Mouse (Mus musculus): ENCODE measurements around the gene Cphx1.
"Not testable (repeated sequence)": the region's sequence is repeated elsewhere in the genome, so short reads cannot be mapped to it uniquely, and the experiment has no call there.

The Cphx1 gene

DNA sequence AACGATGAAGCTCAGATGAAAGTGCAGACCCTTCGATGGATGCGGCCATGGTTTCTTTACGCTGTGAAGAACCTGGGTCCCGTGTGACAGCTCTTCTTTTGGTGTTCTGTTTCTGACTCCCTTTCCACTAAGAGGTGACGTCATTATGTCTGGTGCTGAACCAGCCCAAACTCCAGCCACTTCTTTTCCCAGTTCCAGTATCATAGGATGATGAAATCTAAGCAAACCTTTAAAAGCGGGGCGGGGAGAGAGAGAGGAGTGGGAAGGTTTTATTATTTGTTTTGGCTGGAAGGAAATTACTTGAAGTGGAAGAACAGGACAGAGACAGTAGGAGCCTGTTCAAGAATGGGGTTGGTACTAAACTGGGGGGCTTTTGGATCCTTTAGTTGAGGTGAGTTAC, at the start of gene Cphx1:
TSS of gene Cphx1 (plus strand) at position 301 of the 400 bp plus-strand sequence.
- DNase-seq (ENCODE audit: low read depth, low spot score), result not testable (repeated sequence)

DNA sequence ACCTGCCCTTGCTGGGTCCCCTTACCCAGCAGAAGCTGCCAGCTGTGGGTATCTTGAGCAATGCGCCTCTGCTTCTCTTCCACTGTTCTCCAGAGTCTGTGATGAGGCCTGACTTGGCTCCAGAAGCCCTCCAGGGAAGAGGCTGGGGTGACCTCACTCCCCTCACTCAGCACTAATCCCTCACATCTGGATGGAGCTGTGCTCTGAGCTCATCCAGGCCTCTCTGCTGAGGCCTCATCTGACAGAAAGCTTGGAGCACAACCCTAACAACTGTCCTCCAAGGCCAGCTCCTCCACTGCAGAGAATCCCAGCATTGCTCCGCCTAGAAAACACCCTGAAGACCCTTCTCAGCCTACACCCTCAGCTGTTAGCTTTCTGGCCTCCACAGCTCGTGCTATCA, 43.5 kb upstream of the Cphx1 start:
- not testable (repeated sequence) for DNase-seq (ENCODE audit: low read depth, low spot score)

DNA sequence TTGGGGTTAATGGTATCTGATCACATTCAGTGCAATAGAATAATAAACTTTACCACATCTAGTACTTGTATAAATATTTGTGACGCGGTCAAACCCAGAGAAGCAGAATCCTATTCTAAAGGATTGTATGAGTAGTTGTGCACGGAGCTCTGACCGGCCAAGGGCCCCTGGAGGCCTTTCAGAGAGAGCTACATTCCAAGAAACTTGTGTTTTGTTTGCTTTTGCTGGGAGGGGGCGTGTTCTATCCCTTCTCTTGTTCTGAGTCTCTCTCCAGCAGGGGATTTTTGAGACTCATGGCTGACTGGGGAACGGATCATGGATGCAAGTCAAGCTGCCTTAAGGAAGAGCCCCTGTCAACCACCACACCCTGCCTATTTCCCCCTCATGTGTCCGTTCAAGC, 42.4 kb upstream of the Cphx1 start:
- not testable (repeated sequence) for DNase-seq (ENCODE audit: low read depth, low spot score)

DNA sequence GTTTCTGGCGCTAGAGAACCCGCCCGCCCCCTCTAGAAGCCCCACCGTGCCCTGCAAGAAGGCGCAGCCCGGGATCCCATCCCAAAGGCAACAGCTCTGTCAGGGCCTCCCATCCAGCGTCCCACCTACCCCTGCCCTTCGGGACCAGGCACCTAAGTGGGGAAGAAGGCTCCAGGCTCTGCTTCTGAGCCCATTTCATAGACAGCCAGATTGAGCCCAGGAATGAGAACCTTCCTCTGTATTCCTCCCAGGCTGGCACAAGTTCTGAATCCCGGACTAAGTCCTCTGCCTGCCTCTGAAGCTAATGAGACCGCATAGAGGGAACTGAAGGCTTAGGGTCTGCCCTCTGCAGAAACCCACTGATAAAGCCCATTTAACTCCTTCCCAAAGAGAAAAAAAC, 35.1 kb upstream of the Cphx1 start, which contains the start of gene Plac9a:
TSS of gene Plac9a (minus strand) at position 101 of the 400 bp plus-strand sequence.
- DNase-seq (ENCODE audit: low read depth, low spot score), result not testable (repeated sequence)

DNA sequence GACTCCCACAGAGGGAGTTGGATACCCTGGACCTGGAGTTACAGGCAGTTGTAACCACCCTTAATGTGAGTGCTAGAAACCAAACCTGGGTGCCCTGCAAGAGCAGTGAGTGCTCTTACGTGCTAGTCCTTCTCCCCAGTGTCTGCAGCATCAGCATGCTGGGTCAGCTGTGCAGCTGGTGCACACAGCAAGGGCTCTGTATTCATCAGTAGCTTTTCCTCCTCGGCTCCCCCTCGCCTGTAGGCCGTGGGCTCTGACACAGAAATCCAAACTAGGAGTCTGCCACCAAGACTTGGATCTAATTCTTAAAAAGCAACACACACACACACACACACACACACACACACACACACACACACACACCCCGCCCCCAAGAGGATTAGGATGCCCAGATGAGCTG, 32.9 kb upstream of the Cphx1 start:
- not testable (repeated sequence) for DNase-seq (ENCODE audit: low read depth, low spot score)

DNA sequence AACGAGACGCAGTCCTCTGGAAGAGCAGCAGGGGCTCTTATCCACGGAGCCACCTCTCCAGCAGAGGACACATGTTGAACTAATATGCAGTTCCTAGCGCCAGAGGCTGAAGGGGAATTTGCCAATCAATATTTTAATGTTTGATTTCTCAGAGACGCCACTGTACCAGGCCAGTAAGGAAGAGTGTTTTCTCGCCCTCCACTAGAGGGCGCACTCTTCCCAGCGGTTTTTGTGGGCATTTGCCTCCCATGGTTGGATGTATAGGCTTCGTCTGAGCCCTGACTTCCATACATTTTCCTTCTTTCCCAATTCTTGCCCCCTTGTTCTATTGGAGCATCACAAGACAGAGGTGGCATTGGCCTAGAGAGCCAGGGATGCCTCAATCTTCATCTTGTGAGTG, 30.8 kb upstream of the Cphx1 start:
- not testable (repeated sequence) for DNase-seq (ENCODE audit: low read depth, low spot score)

DNA sequence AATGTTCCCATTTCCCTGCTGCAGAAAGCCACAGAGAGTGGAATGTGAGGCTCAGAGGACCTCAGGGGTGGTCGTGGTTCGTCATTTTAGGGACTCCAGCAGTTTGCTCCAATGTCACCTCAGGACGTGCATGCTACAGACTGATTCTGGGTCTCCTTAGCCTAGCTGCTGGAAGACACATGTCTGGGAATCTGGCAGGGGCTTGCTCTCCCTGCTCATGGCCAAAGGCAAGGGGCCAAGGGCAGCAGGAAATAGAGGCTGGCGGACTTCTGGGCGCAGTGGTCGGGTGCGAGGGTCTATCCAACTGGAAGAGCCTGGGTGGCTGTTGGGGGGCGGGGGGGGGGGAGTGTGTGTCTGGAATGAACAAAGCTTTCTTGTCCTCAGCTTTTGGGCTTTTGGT, 29.1 kb upstream of the Cphx1 start:
- DNase-seq (ENCODE audit: low read depth, low spot score), result not testable (repeated sequence)

DNA sequence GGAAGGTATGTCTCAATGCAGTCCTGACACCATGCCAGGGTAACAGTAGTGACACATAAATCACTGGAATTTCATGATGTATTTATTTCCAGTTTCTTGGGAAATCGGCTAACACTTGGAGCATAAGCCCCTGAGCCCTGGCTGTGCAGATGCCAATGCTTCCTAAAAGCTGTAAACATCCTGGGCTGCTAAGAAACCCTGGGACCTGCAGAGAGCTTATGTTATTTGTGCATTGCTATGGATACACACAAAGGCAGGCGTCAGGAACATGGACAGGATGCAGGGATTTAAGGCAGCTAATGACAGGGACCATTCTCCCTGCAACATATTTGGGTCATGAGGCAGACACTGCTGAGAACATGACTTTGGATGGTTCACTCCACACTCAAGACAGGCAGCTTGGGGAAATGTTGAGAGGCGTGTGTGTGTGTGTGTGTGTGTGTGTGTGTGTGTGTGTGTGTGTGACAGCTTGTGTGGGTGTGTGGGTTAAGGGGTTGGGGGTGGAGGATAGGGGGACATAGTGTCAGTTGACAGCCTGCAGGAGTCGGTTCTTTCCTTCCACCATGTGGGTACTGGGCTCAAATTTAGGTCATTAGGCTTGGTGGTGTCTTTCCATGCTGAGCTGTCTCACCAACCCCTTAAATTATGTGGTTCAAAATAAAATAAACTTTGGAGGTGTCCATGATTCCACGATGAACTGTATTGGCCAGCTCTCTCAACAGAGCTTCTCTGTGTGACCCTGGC, 19.5 kb upstream of the Cphx1 start:
- DNase-seq (ENCODE audit: low read depth, low spot score), result not testable (repeated sequence)

DNA sequence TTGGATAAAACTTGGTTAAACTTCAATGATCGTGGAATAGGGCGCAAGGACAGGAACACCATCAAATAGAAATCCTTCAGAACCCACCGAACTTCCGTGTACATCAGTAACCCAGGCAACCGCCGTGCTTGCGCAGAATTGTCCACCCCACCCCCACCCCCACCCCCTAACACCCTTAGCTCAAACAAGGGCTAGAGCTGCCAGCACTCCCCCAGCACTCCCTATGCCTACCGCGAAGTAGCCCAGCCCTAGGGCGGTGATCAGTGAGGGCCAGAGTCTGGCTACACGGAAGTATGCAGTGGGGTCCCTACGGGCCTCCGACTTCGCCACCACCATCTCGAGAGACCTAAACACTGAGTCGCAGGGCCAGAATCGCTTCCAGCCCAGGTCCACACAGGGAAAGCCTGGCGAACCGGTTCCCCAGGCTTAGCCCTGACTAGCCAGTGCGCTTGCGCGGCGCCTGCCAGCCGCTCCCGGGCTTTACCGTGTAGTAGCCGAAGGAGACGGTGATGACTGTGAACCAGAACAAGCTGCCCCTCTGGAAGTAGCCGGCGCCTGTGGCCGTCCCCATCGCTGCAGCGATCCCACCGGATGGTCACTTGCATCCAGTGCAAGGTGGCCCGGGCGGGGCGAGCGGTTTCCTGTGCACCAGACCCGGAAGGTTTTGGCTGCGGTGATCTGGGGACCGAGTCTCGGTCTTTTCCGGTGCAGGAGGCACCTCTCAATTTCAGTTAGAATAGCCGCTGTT, 11.1 kb upstream of the Cphx1 start:
- not testable (repeated sequence) for DNase-seq (ENCODE audit: low read depth, low spot score)

DNA sequence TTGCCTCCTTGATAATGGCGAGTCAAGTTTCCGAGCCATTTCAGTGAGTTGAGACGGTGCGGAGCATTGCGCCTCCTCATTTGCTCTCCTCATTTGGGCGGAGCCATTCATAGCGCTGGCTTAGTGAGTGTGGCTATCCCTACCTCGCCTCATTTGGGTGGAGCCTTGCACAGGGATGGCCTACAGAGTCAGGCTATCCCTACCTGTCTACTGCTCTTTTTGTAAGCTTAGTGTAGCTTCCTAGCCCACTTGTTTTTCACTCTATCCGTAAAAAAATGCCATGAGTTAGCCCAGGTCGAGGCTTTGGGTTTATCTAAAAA, 10.6 kb upstream of the Cphx1 start, which contains the start of gene Tmem254a:
TSS of gene Tmem254a (minus strand) at position 111 of the 320 bp plus-strand sequence.
- not testable (repeated sequence) for DNase-seq (ENCODE audit: low read depth, low spot score)

DNA sequence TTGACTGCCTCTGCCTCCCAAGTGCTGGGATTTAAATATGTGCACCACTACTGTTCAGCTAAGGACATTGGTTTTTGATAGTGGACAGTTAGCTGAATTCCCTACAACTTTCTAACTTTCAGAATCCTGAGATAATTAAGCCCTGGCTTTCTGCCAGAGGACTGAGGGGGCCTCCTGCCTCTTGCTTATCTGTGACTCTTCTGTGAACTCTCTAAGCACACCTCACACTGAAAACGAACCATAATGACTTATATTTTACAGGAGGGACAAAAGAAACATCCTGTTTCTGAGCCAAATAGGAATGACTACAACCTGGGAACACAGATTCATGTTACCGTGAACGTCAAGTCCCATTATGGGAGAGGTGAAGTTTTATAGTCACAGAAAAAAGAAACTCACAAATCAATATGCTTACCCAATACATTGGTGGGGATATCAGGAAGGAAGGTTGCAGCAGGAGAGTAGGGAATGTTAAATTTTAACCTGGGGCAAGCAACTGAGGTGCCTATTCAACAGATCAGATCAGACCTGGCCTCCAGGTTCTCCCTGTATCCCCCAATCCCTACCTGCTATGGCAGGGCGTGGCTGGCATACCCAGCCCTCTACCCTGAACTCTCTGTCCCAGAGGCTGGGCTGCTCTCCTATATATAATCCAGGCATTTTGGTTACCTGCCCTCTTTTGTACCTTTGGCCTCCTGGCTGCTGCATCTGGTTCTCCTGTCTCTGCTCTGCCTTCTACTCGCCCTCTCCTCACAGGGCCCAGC, 1.1 kb upstream of the Cphx1 start:
- not testable (repeated sequence) for DNase-seq (ENCODE audit: low read depth, low spot score)

DNA sequence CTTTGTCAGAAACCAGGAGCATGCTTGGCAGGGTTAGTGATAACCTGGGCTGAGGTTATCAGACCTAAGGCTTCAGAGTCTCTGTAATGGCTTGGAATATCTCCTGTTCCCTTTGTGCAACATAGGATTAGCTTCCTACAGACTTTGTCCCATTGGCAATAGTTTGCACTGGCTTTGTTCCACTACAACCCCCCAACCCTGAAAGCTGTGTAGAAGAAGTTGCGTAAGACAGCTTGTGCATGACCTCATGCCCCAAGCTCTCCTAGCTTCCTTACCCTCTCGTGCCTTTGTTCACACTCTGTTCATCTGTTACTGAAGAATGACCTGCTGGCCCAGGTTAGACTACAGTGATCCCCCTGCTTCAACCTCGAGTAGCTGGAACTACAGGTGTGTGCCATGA, 19.8 kb downstream of the Cphx1 start:
- DNase-seq (ENCODE audit: low read depth, low spot score), result not testable (repeated sequence)

DNA sequence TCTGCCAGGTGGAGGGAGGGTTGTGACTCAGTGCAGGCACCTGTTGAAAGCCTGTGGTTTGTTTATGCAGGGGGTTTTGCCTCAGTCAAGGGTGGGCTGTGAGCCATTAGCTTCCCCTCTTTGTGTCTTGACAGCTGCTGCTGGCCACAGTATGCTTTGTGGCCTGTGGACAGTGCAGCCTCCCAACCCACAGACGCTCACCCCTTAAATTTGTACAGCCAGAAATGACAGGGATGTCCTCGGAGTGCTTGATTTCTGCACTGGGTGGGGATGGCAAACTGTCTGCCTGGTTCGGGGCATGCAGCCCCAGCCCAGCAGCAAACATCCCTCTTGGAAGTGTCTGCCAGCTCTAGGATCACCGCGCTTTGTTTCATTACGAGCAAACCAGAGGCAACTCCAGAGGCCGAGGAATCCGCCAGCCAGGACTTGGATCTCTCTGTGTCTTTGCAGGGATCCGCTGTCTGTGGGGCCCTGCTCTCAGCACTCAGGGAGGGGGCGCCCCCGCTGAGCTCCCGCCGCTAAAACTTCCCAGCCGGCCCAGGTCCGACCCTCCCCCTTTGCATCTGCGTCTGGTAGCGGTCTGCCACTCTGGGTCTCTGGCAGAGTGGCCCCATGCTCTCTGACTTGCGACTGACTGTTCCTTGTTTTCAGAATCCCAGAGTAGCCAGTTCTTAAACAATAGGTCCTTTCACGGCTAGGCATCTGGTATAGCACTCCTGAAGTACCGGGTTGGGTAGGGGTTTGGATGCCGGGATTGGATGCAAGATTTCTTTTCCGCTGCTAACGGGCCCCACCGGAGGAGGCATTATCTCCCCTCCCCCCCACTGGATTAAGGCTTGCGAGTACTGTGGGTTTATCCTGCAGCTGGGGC, 40.5 kb downstream of the Cphx1 start, which contains the start of gene Duxbl1:
TSS of gene Duxbl1 (plus strand) at position 207 of the 871 bp plus-strand sequence.
- not testable (repeated sequence) for DNase-seq (ENCODE audit: low read depth, low spot score)

DNA sequence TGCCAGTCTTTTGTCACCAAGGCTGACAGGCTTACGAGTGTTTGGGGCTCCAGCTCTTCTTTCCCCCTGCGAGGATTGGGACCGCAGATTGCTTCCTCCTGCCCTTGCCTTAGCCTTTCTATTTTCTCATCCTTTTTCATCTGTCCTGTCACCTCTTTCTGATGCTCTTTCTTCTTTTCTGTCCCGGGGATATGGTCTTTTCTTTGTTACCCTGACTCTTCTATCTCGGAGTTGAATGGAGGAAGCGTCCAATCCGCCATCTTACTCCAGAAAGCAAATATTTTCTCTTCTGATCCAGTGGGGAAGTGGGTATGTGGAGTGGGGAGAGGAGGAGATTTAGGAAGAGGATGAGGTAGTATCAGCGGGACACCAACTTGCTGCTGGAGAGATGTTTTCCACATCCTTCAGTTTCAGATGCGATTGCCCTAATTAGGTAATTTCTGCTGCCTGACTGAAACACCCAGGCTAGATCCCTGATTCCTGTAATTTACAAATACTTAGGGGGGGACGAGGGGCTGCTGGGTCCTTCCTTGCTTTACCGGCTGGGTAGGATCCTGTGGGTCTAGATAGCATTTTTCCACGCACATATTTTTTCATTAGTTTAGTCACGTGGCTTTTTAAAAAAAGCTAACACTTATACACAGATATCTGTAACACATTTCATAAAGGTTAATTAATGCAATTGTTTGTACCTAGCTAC, 41.3 kb downstream of the Cphx1 start:
- not testable (repeated sequence) for DNase-seq (ENCODE audit: low read depth, low spot score)

DNA sequence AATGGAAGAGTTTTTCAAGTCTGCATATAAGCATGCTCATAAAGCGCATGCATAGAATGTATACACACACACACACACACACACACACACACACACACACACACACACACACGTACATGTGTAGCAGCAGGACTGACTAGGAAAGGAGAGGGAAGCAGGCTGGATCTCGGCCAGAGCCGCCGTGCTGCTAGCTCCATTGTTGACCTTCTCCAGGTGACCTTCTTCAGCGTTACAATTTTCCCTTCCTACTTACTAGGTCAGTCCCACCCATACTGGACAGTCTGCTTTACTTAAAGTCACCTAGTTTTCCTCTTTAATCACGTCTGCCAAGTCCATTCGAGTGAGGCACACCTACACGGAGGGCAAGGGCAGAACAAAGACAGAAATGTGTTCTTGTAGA, 43.8 kb downstream of the Cphx1 start:
- not testable (repeated sequence) for DNase-seq (ENCODE audit: low read depth, low spot score)

Data from embryo, embryonic 11.5 days (tissue).